Mouse (Mus musculus): ENCODE measurements at regions not wholly inside any gene's neighbourhood (a gene's known extent, or its start where the extent isn't known, plus 50 kb on each side); places are given as distances from the start of the nearest gene placed in this dataset.

GRCm38 (mm10) chr9:69870182-69870581 is 109.4 kb upstream of the Foxb1 start:
- TF ChIP-seq POLR2A (IDR thresholded peaks at IDR 0.05; ENCODE audit: control insufficient read depth, low read depth, low read length) (no peak), CTCF (IDR thresholded peaks at IDR 0.05; ENCODE audit: control insufficient read depth, insufficient read depth, insufficient replicate concordance, low read depth, low read length) (peak; percentile 64; the same call in 1 of the 2 replicates)
